Mouse (Mus musculus): Measurements from ENCODE around the gene Ppp1r35. TPM values are rescaled to one million over a fixed set of nuclear protein-coding genes. Genes with fewer than 3 reads are reported as not detected.
A peak's percentile ranks its signal among the peaks of the same experiment; 100 is the strongest.

The Ppp1r35 gene
- polyA plus RNA-seq, 1 experiment from 2014 or later, result 60.0 TPM

GRCm38 (mm10) chr5:137757887-137758286 lies 20.8 kb upstream of the Ppp1r35 start:
- H3K4me2 ChIP-seq (ENCODE audit: low read length), result no peak overlapping the region; the same call in 1 of the 2 replicates
- peak overlapping the region; percentile 29 for H3K9ac ChIP-seq (ENCODE audit: low read length)
- 28% methylated on average over 6 of the region's 6 CpGs for WGBS
- no peaks in the 10 kb centered on the region for H3K9me3 ChIP-seq (replicated peaks; ENCODE audit: control insufficient read depth, low read length)
- DNase-seq (ENCODE audit: low spot score) (peak; percentile 85), ATAC-seq (peak; percentile 49)
- no peaks in the 10 kb centered on the region for H3K27me3 ChIP-seq (replicated peaks; ENCODE audit: control insufficient read depth, insufficient read depth, low read length)
- peaks cover 22% of the 10 kb centered on the region for H3K4me1 ChIP-seq (ENCODE audit: control insufficient read depth, insufficient read depth, low read length)
- H3K4me3 ChIP-seq (ENCODE audit: low read depth, low read length), result no peak overlapping the region
- peaks cover 29% of the 10 kb centered on the region for H3K36me3 ChIP-seq (ENCODE audit: control insufficient read depth, insufficient read depth, low read length)
- peak overlapping the region; percentile 66; the same call in 1 of the 2 replicates for H3K27ac ChIP-seq (ENCODE audit: low read depth, low read length)

- H3K27me3 ChIP-seq (replicated peaks; ENCODE audit: control insufficient read depth, insufficient read depth, low read length), result no peaks in the 10 kb centered on the region
- no peak overlapping the region for H3K9ac ChIP-seq (ENCODE audit: low read length)
- DNase-seq (ENCODE audit: low spot score) (no peak), ATAC-seq (no peak)
- H3K36me3 ChIP-seq (ENCODE audit: control insufficient read depth, insufficient read depth, low read length), result peaks cover 19% of the 10 kb centered on the region
- H3K9me3 ChIP-seq (replicated peaks; ENCODE audit: control insufficient read depth, low read length), result no peaks in the 10 kb centered on the region
- H3K4me2 ChIP-seq (ENCODE audit: low read length), result no peak overlapping the region
- 86% methylated on average over 19 of the region's 19 CpGs for WGBS
- peaks cover 22% of the 10 kb centered on the region for H3K4me1 ChIP-seq (ENCODE audit: control insufficient read depth, insufficient read depth, low read length)
- peak overlapping the region; percentile 66 for H3K27ac ChIP-seq (ENCODE audit: low read depth, low read length)
- H3K4me3 ChIP-seq (ENCODE audit: low read depth, low read length), result no peak overlapping the region
These were observed 19.6 kb upstream of the Ppp1r35 start for GRCm38 (mm10) chr5:137758921-137759534.

- Histone ChIP-seq H3K27ac (ENCODE audit: low read depth, low read length) (peak overlapping the region; percentile 66; the same call in 1 of the 2 replicates), H3K36me3 (ENCODE audit: control insufficient read depth, insufficient read depth, low read length) (peaks cover 15% of the 10 kb centered on the region), H3K4me2 (ENCODE audit: low read length) (no peak overlapping the region), H3K9ac (ENCODE audit: low read length) (no peak overlapping the region), H3K4me3 (ENCODE audit: low read depth, low read length) (no peak overlapping the region), H3K27me3 (replicated peaks; ENCODE audit: control insufficient read depth, insufficient read depth, low read length) (no peaks in the 10 kb centered on the region), H3K9me3 (replicated peaks; ENCODE audit: control insufficient read depth, low read length) (no peaks in the 10 kb centered on the region), H3K4me1 (ENCODE audit: control insufficient read depth, insufficient read depth, low read length) (peaks cover 22% of the 10 kb centered on the region)
- WGBS, result 15% methylated on average over 4 of the region's 4 CpGs
- ATAC-seq (peak; percentile 83), DNase-seq (ENCODE audit: low spot score) (peak; percentile 94)
These were observed 18.7 kb upstream of the Ppp1r35 start for GRCm38 (mm10) chr5:137759971-137760412.

GRCm38 (mm10) chr5:137764609-137765340 lies 13.9 kb upstream of the Ppp1r35 start:
- Histone ChIP-seq H3K4me2 (ENCODE audit: low read length) (no peak overlapping the region), H3K27ac (ENCODE audit: low read depth, low read length) (no peak overlapping the region), H3K36me3 (ENCODE audit: control insufficient read depth, insufficient read depth, low read length) (no peaks in the 10 kb centered on the region), H3K4me3 (ENCODE audit: low read depth, low read length) (no peak overlapping the region), H3K9me3 (replicated peaks; ENCODE audit: control insufficient read depth, low read length) (no peaks in the 10 kb centered on the region), H3K9ac (ENCODE audit: low read length) (no peak overlapping the region), H3K27me3 (replicated peaks; ENCODE audit: control insufficient read depth, insufficient read depth, low read length) (no peaks in the 10 kb centered on the region), H3K4me1 (ENCODE audit: control insufficient read depth, insufficient read depth, low read length) (no peaks in the 10 kb centered on the region)
- no peak for ATAC-seq
- DNase-seq (ENCODE audit: low spot score), result no peak
- WGBS, result 53% methylated on average over 9 of the region's 9 CpGs

- DNase-seq (ENCODE audit: low spot score) (peak; percentile 19), ATAC-seq (no peak)
- WGBS, result 49% methylated on average over 3 of the region's 3 CpGs
- H3K9me3 ChIP-seq (replicated peaks; ENCODE audit: control insufficient read depth, low read length), result no peaks in the 10 kb centered on the region
- H3K27ac ChIP-seq (ENCODE audit: low read depth, low read length), result no peak overlapping the region
- no peak overlapping the region for H3K4me3 ChIP-seq (ENCODE audit: low read depth, low read length)
- H3K4me1 ChIP-seq (ENCODE audit: control insufficient read depth, insufficient read depth, low read length), result no peaks in the 10 kb centered on the region
- H3K9ac ChIP-seq (ENCODE audit: low read length), result no peak overlapping the region
- H3K4me2 ChIP-seq (ENCODE audit: low read length), result no peak overlapping the region
- no peaks in the 10 kb centered on the region for H3K27me3 ChIP-seq (replicated peaks; ENCODE audit: control insufficient read depth, insufficient read depth, low read length)
- H3K36me3 ChIP-seq (ENCODE audit: control insufficient read depth, insufficient read depth, low read length), result no peaks in the 10 kb centered on the region
These were observed 12.4 kb upstream of the Ppp1r35 start for GRCm38 (mm10) chr5:137766270-137766669.

GRCm38 (mm10) chr5:137768475-137768874 lies 10.2 kb upstream of the Ppp1r35 start:
- Histone ChIP-seq H3K4me3 (ENCODE audit: low read depth, low read length) (no peak overlapping the region), H3K27me3 (replicated peaks; ENCODE audit: control insufficient read depth, insufficient read depth, low read length) (no peaks in the 10 kb centered on the region), H3K4me2 (ENCODE audit: low read length) (no peak overlapping the region), H3K9me3 (replicated peaks; ENCODE audit: control insufficient read depth, low read length) (no peaks in the 10 kb centered on the region), H3K27ac (ENCODE audit: low read depth, low read length) (no peak overlapping the region), H3K4me1 (ENCODE audit: control insufficient read depth, insufficient read depth, low read length) (no peaks in the 10 kb centered on the region), H3K36me3 (ENCODE audit: control insufficient read depth, insufficient read depth, low read length) (no peaks in the 10 kb centered on the region), H3K9ac (ENCODE audit: low read length) (no peak overlapping the region)
- DNase-seq (ENCODE audit: low spot score) (no peak), ATAC-seq (no peak)
- 11% methylated on average over 1 of the region's 1 CpGs for WGBS

- ATAC-seq (peak; percentile 42; the same call in 1 of the 2 replicates), DNase-seq (ENCODE audit: low spot score) (peak; percentile 71)
- no peaks in the 10 kb centered on the region for H3K36me3 ChIP-seq (ENCODE audit: control insufficient read depth, insufficient read depth, low read length)
- no peaks in the 10 kb centered on the region for H3K4me1 ChIP-seq (ENCODE audit: control insufficient read depth, insufficient read depth, low read length)
- 34% methylated on average over 2 of the region's 2 CpGs for WGBS
- no peaks in the 10 kb centered on the region for H3K9me3 ChIP-seq (replicated peaks; ENCODE audit: control insufficient read depth, low read length)
- no peaks in the 10 kb centered on the region for H3K27me3 ChIP-seq (replicated peaks; ENCODE audit: control insufficient read depth, insufficient read depth, low read length)
- no peak overlapping the region for H3K4me2 ChIP-seq (ENCODE audit: low read length)
- H3K27ac ChIP-seq (ENCODE audit: low read depth, low read length), result no peak overlapping the region
- H3K9ac ChIP-seq (ENCODE audit: low read length), result no peak overlapping the region
- H3K4me3 ChIP-seq (ENCODE audit: low read depth, low read length), result no peak overlapping the region
These were observed 7.9 kb upstream of the Ppp1r35 start for GRCm38 (mm10) chr5:137770709-137771108.

GRCm38 (mm10) chr5:137772755-137773154 lies 5.9 kb upstream of the Ppp1r35 start:
- no peaks in the 10 kb centered on the region for H3K9me3 ChIP-seq (replicated peaks; ENCODE audit: control insufficient read depth, low read length)
- H3K27me3 ChIP-seq (replicated peaks; ENCODE audit: control insufficient read depth, insufficient read depth, low read length), result no peaks in the 10 kb centered on the region
- no peak overlapping the region for H3K4me2 ChIP-seq (ENCODE audit: low read length)
- H3K4me1 ChIP-seq (ENCODE audit: control insufficient read depth, insufficient read depth, low read length), result peaks cover 3% of the 10 kb centered on the region; the same call in 1 of the 2 replicates
- ATAC-seq, result no peak
- DNase-seq (ENCODE audit: low spot score), result no peak
- no peak overlapping the region for H3K4me3 ChIP-seq (ENCODE audit: low read depth, low read length)
- no peak overlapping the region for H3K9ac ChIP-seq (ENCODE audit: low read length)
- H3K27ac ChIP-seq (ENCODE audit: low read depth, low read length), result no peak overlapping the region
- no peaks in the 10 kb centered on the region for H3K36me3 ChIP-seq (ENCODE audit: control insufficient read depth, insufficient read depth, low read length)
